Mouse (Mus musculus) small intestine, adult 2 months (tissue): ENCODE results near the gene Bco2.

Experiments used
- CTCF ChIP-seq: fragments of 200-500 bp; IDR thresholded peaks from 2 replicates; pipeline ENCODE4 v1.5.1; 2012; ENCODE audit warnings: low read depth, mild to moderate bottlenecking, control low read depth, inconsistent platforms, low read length, moderate library complexity, mixed read lengths; ENCODE audit not compliant: insufficient replicate concordance, insufficient read length; ENCODE audit errors: extremely low read depth
- POLR2A ChIP-seq: fragments of 200-500 bp; IDR thresholded peaks from 2 replicates; pipeline ENCODE4 v1.6.1; 2012; ENCODE audit warnings: low read depth, mild to moderate bottlenecking, control low read depth, inconsistent platforms, low read length, moderate library complexity

DNA sequence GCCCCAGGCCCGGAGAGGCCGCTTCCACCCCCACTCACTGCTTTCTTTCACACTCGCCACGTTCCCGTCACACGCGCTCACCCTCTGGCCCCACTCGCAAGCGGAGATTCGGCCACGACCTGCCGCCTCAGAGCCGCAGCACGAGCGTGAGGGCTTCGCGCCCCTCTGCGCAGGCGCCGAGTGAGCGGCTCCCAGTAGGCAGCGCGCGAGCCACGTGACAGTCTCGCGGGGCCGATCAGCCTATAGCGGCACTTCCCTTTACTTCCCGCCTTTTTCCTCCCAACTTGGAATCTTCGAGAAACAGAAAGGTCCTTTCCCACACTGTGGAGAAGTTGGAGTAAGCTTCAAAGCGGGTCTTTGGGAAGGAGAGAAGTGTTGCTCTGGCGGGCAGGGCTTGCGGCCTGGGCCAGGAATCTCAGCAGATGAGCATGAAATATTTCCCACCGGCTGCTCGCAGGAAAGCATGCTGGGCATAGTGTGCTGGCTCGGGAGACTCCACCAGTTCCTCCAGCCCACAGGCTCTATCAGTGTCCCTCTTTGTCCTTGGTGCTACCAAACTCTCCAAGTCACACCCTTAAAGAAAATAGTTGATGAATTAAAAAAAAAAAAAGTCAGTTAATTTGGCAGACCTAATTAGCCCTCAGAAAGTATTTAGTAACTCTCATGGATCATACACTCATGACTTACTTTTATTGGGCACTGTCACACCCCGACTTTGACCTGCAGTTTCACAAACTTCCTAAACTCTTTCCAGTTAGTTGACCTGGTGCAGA is 6.3 kb upstream of the Bco2 start, which contains the start of gene Tex12:
- TF ChIP-seq CTCF: no peak
- TF ChIP-seq POLR2A: no peak
